Mouse (Mus musculus): ENCODE data around the gene Mfsd6l.

GRCm38 (mm10) chr11:68589055-68589809, 33.2 kb downstream of the Mfsd6l start:
- TF ChIP-seq CTCF (IDR thresholded peaks at IDR 0.05; ENCODE audit: low read depth, low read length) (peak; percentile 61), TAL1 (conservative IDR thresholded peaks at IDR 0.05; ENCODE audit: low read depth, low read length) (no peak), GATA2 (IDR thresholded peaks at IDR 0.05; ENCODE audit: borderline replicate concordance, low read depth, low read length) (no peak), GATA1 (IDR thresholded peaks at IDR 0.05; ENCODE audit: borderline replicate concordance, low read length) (no peak), POLR2AphosphoS5 (IDR thresholded peaks at IDR 0.05; ENCODE audit: insufficient replicate concordance, low read depth, low read length) (no peak)

Measured in G1E (cell line).